Mouse (Mus musculus): ENCODE data around the gene Fam89a.
A peak's percentile ranks its signal among the peaks of the same experiment; 100 is the strongest.

Fam89a gene

DNA sequence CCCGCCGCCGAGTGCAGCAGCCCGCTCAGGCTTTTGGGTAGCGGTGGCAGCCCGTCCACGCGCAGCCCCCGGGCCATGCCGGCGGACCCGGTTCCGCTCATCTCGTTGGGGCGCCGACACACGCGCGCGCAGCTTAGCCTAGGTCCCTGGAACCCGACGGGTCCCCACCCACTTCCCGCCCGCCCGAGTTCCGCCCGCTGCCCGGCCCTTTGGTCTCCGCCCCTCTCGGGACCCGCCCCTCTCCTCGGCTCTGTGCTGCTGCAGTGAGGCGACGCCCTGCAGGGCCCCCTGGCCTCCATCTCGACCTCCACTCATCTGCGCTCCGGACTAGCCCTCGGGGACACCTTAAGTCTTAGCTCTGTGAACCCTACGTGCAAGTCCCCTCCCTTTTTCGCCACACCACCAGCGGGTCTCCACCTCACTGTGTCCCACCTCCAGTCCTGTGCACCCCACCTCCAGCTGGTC, at the start of gene Fam89a:
Gene Fam89a (minus strand): TSS at position 124 of the 465 bp plus-strand sequence.
- no peak for DNase-seq (ENCODE audit: low spot score)

- no peak for DNase-seq (ENCODE audit: low spot score)
These were observed 48.9 kb upstream of the Fam89a start for GRCm38 (mm10) chr8:124800542-124800941.

GRCm38 (mm10) chr8:124795781-124796488, 44.3 kb upstream of the Fam89a start:
- DNase-seq (ENCODE audit: low spot score) = no peak

- no peak for DNase-seq (ENCODE audit: low spot score)
These were observed 42.8 kb upstream of the Fam89a start for GRCm38 (mm10) chr8:124794486-124794780.

GRCm38 (mm10) chr8:124793661-124794485, 42.2 kb upstream of the Fam89a start:
- DNase-seq (ENCODE audit: low spot score) = no peak

DNA sequence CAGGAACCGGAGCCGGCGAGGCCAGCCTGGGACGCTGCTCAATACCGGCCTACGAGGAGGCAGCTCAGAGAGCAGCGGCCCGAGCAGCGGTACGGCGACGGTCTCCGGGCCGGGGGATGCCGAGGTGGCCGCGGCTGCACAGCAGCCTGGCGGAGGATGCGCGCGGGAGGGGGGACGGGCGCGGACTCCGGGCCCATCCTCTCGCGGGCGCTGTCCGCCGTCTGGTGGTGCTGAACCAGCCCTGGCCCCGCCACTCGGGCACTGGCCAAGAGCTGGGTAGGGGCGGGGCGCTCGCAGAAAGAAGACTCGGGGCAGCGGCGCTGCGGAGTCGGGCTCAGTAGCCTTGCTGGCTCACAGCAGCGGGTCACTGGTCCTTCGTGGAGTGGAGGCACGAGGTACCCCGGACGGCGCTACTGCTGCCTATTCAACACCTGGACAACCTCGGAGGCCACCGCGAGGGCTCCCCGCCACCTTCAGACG, 41.6 kb upstream of the Fam89a start:
- DNase-seq (ENCODE audit: low spot score) = peak; percentile 31

GRCm38 (mm10) chr8:124792708-124793107, 41.1 kb upstream of the Fam89a start, which contains the start of gene Trim67:
Trim67 (plus strand) TSS chr8:124793092.
- DNase-seq (ENCODE audit: low spot score) = no peak

- no peak for DNase-seq (ENCODE audit: low spot score)
These were observed 40.6 kb upstream of the Fam89a start for GRCm38 (mm10) chr8:124792186-124792585.

GRCm38 (mm10) chr8:124791751-124792150, 40.1 kb upstream of the Fam89a start:
- no peak for DNase-seq (ENCODE audit: low spot score)

GRCm38 (mm10) chr8:124790676-124791075, 39.0 kb upstream of the Fam89a start:
- DNase-seq (ENCODE audit: low spot score) = no peak

GRCm38 (mm10) chr8:124784613-124785012, 33.0 kb upstream of the Fam89a start:
- no peak for DNase-seq (ENCODE audit: low spot score)

GRCm38 (mm10) chr8:124783228-124783627, 31.6 kb upstream of the Fam89a start:
- DNase-seq (ENCODE audit: low spot score) = no peak

- DNase-seq (ENCODE audit: low spot score) = no peak
These were observed 30.8 kb upstream of the Fam89a start for GRCm38 (mm10) chr8:124782431-124782830.

DNA sequence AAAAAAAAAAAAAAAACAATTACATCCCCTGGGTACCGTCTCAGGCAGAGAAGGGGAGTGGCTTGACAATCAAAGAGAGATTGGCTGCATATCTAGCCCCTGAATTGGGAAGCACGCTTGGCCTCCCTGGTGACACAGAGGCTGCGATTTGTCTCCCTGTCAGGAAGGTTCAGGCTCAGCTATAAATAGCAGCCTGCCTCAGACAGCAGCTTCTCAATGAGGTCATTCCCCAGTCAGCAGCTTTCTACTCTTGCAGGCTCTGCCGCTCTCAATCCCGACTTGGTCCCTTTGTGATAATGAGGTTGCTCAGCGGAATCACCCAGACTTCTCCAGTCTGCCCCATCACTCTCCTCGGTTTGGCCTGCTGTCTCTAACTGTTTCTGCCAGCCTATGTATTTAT, 28.6 kb upstream of the Fam89a start:
- DNase-seq (ENCODE audit: low spot score) = peak; percentile 21

DNA sequence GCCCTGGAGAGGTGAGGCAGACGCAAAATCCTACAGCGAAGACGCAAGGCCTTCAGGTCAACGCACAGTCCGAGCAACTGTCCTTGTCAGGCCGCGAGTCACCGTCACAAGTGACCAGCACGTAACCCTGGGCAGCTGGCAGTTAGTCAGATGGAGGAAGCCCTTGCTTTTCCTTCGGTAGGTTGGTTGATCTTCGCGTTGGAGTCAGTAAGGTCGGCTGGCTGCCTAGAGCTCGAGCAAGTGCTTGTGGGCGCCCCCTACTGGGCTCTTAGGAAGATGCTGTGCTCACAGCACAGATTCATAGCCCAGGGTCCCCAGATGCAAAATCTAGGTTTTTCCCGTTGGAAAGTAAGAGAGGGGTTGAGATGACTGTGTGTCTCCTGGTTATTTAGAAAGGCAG, 24.1 kb upstream of the Fam89a start:
- no peak for DNase-seq (ENCODE audit: low spot score)

- no peak for DNase-seq (ENCODE audit: low spot score)
These were observed 20.8 kb upstream of the Fam89a start for GRCm38 (mm10) chr8:124772389-124772788.

DNA sequence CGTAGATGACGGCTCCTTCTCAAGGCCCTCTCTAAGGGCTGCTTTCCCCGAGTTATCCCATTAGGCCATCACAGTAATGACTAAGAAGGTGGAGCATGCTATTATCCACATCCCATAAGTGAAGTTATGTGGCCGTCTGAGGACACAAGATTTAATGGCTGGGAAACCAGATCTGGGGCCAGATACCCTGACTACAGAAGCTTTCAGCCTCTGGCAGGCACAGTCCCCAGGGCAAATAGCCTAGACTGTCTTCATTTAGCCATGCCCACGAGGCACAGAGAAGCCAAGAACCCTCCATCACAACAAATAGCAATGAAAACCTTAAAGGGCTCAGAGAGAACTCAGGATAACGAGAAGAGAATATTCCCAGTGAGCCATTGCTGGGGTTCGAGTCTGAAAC, 11.4 kb upstream of the Fam89a start:
- no peak for DNase-seq (ENCODE audit: low spot score)

DNA sequence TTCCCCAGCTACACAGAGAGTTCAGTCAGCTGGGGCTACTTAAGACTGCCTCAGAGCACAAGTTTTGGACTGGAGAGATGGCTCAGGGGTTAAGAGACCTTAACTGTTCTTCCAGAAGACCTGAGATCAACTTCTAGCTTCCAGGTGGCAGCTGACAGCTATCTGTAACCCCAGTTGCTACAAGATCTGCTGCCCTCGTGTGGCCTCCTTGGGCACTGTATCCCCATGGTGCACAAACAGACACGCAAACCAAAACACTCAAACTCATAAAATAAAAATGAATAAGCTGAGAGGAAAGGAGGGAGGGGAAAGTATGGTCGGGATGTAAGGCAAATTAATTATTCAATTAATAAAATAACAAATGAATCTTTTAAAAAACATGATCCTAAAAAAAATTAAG, 6.9 kb upstream of the Fam89a start:
- no peak for DNase-seq (ENCODE audit: low spot score)

DNA sequence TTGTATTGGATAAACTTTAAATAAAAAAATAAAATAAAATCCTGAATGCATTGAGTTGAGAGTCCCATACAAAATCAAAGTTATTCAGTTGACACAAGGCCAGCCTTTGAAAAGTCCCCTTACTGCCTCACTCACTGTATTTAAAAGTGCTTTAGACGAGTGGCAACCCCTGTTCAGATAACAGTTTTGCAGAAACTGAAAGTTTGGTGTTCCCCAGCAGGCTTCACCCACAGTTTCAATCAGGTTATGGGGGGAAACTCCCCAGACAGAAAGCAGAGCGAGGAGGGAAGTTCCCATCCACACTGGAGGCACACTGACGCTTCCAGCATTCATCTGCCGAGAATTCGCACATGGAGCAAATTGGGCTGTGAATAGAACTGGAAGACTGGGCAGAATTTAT, 5.0 kb upstream of the Fam89a start:
- no peak for DNase-seq (ENCODE audit: low spot score)

DNA sequence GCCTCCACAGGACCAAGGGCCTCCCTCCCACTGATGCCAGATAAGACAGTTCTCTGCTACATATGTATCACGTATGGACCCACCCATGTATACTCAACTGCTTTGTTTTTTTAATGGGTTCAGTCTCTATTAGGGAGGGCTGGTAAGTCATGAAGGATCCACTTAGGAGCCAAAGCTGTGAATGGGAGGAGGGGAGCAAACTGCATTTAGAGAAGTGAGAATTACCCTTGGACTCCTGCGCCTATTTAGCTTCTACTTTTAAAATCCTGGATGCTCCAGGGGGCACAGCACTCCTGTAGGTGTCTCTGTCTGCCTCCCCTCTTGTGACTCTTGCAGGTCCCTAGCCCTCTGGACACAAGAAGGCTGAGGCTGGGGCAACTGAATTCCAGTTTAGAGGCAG, 4.5 kb upstream of the Fam89a start:
- no peak for DNase-seq (ENCODE audit: low spot score)

DNA sequence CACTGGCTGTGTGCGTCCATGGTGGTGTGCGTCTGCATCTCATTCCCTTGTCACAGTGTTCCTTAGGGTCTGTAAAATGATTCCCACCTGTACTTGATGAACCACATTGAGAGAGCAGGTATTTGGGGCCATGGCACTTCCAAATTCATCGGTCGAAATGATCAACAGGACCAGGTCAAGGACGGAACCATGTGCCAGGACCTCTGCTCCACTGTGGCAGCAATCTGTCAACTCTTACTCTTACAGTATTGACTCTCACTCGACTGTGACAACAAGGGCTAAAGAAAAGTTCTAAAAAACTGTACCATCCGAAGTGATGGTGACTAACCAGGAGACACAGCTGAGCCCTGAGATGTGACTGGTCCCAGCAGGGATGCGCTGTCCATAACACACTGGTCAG, 3.8 kb upstream of the Fam89a start:
- no peak for DNase-seq (ENCODE audit: low spot score)

DNA sequence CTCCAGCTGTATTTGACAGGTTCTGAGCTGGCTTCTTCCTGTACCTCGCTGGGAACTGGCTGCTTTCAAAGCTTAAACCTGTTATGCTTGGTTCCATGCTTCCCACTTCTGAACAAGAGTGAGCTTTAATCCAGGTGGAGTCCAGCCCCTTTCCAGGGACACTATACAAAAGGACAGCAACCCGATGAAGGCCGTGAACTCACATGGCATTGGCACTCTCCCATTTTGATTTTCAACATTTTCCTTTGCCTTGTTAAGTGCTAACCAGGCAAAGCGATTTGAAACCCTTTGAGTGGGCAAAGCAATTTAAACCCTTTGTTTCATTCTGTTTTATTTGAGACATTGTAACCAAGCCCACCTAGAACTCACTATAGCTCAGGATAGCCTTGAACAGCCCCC, 3.2 kb upstream of the Fam89a start:
- no peak for DNase-seq (ENCODE audit: low spot score)

- DNase-seq (ENCODE audit: low spot score) = no peak
These were observed 2.6 kb upstream of the Fam89a start for GRCm38 (mm10) chr8:124754101-124754791.

All from layer of hippocampus, adult 9-10 months (tissue).